Mouse (Mus musculus) adrenal gland, postnatal 0 days (tissue): ENCODE data around the gene Cebpe. TPM values are rescaled to one million over a fixed set of nuclear protein-coding genes. Genes with fewer than 3 reads are reported as not detected.

Experiments used
- polyA plus RNA-seq: library from polyadenylated mRNA; unstranded; fragments of >200 nt; fragmentation: Nextera tagmentation; extraction: Ambion mirVana; gene quantifications from 2 replicates; pipeline ENCODE4 v1.2.1, GENCODE M21; 2015

Cebpe gene
- polyA plus RNA-seq: 0.77 and 1.2 TPM in 2 replicates

DNA sequence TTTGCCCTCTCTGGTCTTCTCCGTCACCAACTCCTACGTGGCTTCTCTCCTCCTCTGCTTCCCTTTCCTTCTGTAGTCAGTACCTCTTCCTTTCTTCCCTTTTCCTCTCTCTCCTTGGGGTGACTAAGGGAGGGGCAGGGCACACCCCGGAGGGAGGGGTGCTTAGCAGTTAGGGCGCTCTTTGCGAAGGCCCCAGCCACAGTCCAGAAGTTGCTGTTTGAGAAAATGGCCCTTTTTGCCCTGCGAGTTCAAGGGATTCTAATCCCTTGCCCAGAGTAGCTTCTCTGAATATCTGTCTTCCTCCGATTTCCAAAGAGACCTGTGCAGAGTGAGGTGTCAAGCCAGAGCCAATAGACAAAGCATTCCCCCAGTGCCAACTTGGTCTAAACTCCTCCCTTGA is at the start of gene Cebpe:
Cebpe (minus strand) TSS at position 101 of the 400 bp plus-strand sequence.

GRCm38 (mm10) chr14:54698733-54699132 is 13.2 kb downstream of the Cebpe start, which contains the start of gene Gm29776:
TSS of gene Gm29776 (minus strand) at chr14:54698833.

GRCm38 (mm10) chr14:54686522-54687143 is 25.3 kb downstream of the Cebpe start, which contains the start of gene Acin1:
TSS of gene Acin1 (minus strand) at chr14:54686931.

GRCm38 (mm10) chr14:54686063-54686521 is 25.9 kb downstream of the Cebpe start, which contains the start of gene 1700123O20Rik:
TSS of gene 1700123O20Rik (plus strand) at chr14:54686216.

Other genes starting within 250 kb of the Cebpe start
- gene Lrp10, start 248.0 kb downstream of the Cebpe start, polyA plus RNA-seq: 44.9 and 74.5 TPM in 2 replicates
- gene Rem2, start 236.1 kb downstream of the Cebpe start, polyA plus RNA-seq: 1.4 and 2.5 TPM in 2 replicates
- gene Prmt5, start 194.6 kb downstream of the Cebpe start, polyA plus RNA-seq: 27.4 and 39.2 TPM in 2 replicates
- 36.1 and 74.7 TPM in 2 replicates for gene Haus4, start 157.6 kb downstream of the Cebpe start, polyA plus RNA-seq
- 14.2 and 19.9 TPM in 2 replicates for gene Ajuba, start 134.6 kb downstream of the Cebpe start, polyA plus RNA-seq
- 3.4 and 3.5 TPM in 2 replicates for gene 4931414P19Rik, start 106.2 kb downstream of the Cebpe start, polyA plus RNA-seq
- gene Psmb5, start 94.2 kb downstream of the Cebpe start, polyA plus RNA-seq: 435 and 451 TPM in 2 replicates
- 0.03 TPM in 1 of 2 replicates, not detected in the other for gene Psmb11, start 90.7 kb downstream of the Cebpe start, polyA plus RNA-seq
- not detected in 2 replicates for gene Gm17606, start 71.2 kb downstream of the Cebpe start, polyA plus RNA-seq
- 0.80 and 0.84 TPM in 2 replicates for gene Cdh24, start 70.8 kb downstream of the Cebpe start, polyA plus RNA-seq
- 88.8 and 106 TPM in 2 replicates for gene 1700123O20Rik, start 26.0 kb downstream of the Cebpe start, polyA plus RNA-seq
- gene Acin1, start 25.2 kb downstream of the Cebpe start, polyA plus RNA-seq: 49.4 and 65.2 TPM in 2 replicates
- 0.11 and 0.19 TPM in 2 replicates for gene Gm29776, start 13.3 kb downstream of the Cebpe start, polyA plus RNA-seq
- gene Slc7a8, start 69.8 kb upstream of the Cebpe start, polyA plus RNA-seq: 16.5 and 30.8 TPM in 2 replicates
- gene Rnf212b, start 102.0 kb upstream of the Cebpe start, polyA plus RNA-seq: 1.1 and 1.5 TPM in 2 replicates
- gene Homez, start 158.8 kb upstream of the Cebpe start, polyA plus RNA-seq: 5.6 and 9.5 TPM in 2 replicates
- 1.6 and 1.8 TPM in 2 replicates for gene Ppp1r3e, start 165.4 kb upstream of the Cebpe start, polyA plus RNA-seq
- gene Bcl2l2, start 171.2 kb upstream of the Cebpe start, polyA plus RNA-seq: 3.2 and 4.3 TPM in 2 replicates
- 2.8 TPM in 1 of 2 replicates, not detected in the other for gene Gm20521, start 171.3 kb upstream of the Cebpe start, polyA plus RNA-seq
- gene Pabpn1, start 180.3 kb upstream of the Cebpe start, polyA plus RNA-seq: 56.6 and 88.0 TPM in 2 replicates
- gene Slc22a17, start 201.0 kb upstream of the Cebpe start, polyA plus RNA-seq: 47.4 and 48.2 TPM in 2 replicates
- gene Efs, start 214.0 kb upstream of the Cebpe start, polyA plus RNA-seq: 10.4 and 13.2 TPM in 2 replicates
- 0.32 TPM in 1 of 2 replicates, not detected in the other for gene Il25, start 220.5 kb upstream of the Cebpe start, polyA plus RNA-seq
- gene Cmtm5, start 224.1 kb upstream of the Cebpe start, polyA plus RNA-seq: 5.5 and 12.5 TPM in 2 replicates